Mouse (Mus musculus): ENCODE measurements around the gene Pbp2. TPM values are rescaled to one million over a fixed set of nuclear protein-coding genes. Genes with fewer than 3 reads are reported as not detected.
A peak's percentile ranks its signal among the peaks of the same experiment; 100 is the strongest.

Pbp2 gene
- 0.91 and 1.5 TPM in 2 replicates for polyA plus RNA-seq (2015; fragmentation: Nextera tagmentation; extraction: Ambion mirVana)

GRCm38 (mm10) chr6:135310305-135310704, at the start of gene Pbp2:
Gene Pbp2 (minus strand): TSS chr6:135310405.
- Histone ChIP-seq H3K36me3 (no peaks in the 10 kb centered on the region), H3K27ac (replicated peaks) (no peak within 1 kb of the TSS), H3K4me2 (replicated peaks) (no peak within 1 kb of the TSS), H3K9ac (no peak within 1 kb of the TSS), H3K27me3 (no peaks in the 10 kb centered on the region), H3K4me1 (peaks cover 10% of the 10 kb centered on the region; the same call in 1 of the 2 replicates), H3K4me3 (replicated peaks) (no peak within 1 kb of the TSS), H3K9me3 (replicated peaks) (no peaks in the 10 kb centered on the region)
- 96% methylated on average over 9 of the region's 9 CpGs for WGBS
- no peak for ATAC-seq (ENCODE audit: insufficient number of reproducible peaks, low FRiP score, low TSS enrichment, low read depth)

- H3K9me3 ChIP-seq (replicated peaks): no peaks in the 10 kb centered on the region
- H3K36me3 ChIP-seq: no peaks in the 10 kb centered on the region
- H3K9ac ChIP-seq: no peak overlapping the region
- no peak overlapping the region for H3K4me3 ChIP-seq (replicated peaks)
- H3K4me2 ChIP-seq (replicated peaks): no peak overlapping the region
- no peak overlapping the region for H3K27ac ChIP-seq (replicated peaks)
- no peaks in the 10 kb centered on the region for H3K27me3 ChIP-seq
- WGBS: 82% methylated on average over 4 of the region's 4 CpGs
- H3K4me1 ChIP-seq: peaks cover 6% of the 10 kb centered on the region
- ATAC-seq (ENCODE audit: insufficient number of reproducible peaks, low FRiP score, low TSS enrichment, low read depth): no peak
Measured at GRCm38 (mm10) chr6:135354953-135355352, 44.7 kb upstream of the Pbp2 start.

GRCm38 (mm10) chr6:135352537-135352936, 42.3 kb upstream of the Pbp2 start:
- no peak overlapping the region for H3K4me2 ChIP-seq (replicated peaks)
- no peak overlapping the region for H3K4me3 ChIP-seq (replicated peaks)
- ATAC-seq (ENCODE audit: insufficient number of reproducible peaks, low FRiP score, low TSS enrichment, low read depth): no peak
- H3K9me3 ChIP-seq (replicated peaks): no peaks in the 10 kb centered on the region
- 68% methylated on average over 4 of the region's 4 CpGs for WGBS
- no peaks in the 10 kb centered on the region for H3K27me3 ChIP-seq
- H3K4me1 ChIP-seq: peaks cover 6% of the 10 kb centered on the region
- H3K27ac ChIP-seq (replicated peaks): no peak overlapping the region
- no peak overlapping the region for H3K9ac ChIP-seq
- H3K36me3 ChIP-seq: no peaks in the 10 kb centered on the region

- Histone ChIP-seq H3K4me1 (peaks cover 6% of the 10 kb centered on the region), H3K27ac (replicated peaks) (peak overlapping the region; percentile 63; the same call in 1 of the 2 replicates), H3K36me3 (no peaks in the 10 kb centered on the region), H3K9ac (no peak overlapping the region), H3K4me3 (replicated peaks) (no peak overlapping the region), H3K27me3 (no peaks in the 10 kb centered on the region), H3K4me2 (replicated peaks) (no peak overlapping the region), H3K9me3 (replicated peaks) (no peaks in the 10 kb centered on the region)
- peak; percentile 51 for ATAC-seq (ENCODE audit: insufficient number of reproducible peaks, low FRiP score, low TSS enrichment, low read depth)
- 56% methylated on average over 8 of the region's 8 CpGs for WGBS
Measured at GRCm38 (mm10) chr6:135351638-135352302, 41.6 kb upstream of the Pbp2 start.

GRCm38 (mm10) chr6:135341076-135341378, 30.8 kb upstream of the Pbp2 start:
- Histone ChIP-seq H3K9me3 (replicated peaks) (no peaks in the 10 kb centered on the region), H3K4me3 (replicated peaks) (no peak overlapping the region), H3K27ac (replicated peaks) (peak overlapping the region; percentile 81), H3K36me3 (no peaks in the 10 kb centered on the region), H3K9ac (no peak overlapping the region), H3K27me3 (no peaks in the 10 kb centered on the region), H3K4me2 (replicated peaks) (no peak overlapping the region), H3K4me1 (peaks cover 37% of the 10 kb centered on the region)
- peak; percentile 64; the same call in 1 of the 2 replicates for ATAC-seq (ENCODE audit: insufficient number of reproducible peaks, low FRiP score, low TSS enrichment, low read depth)
- 30% methylated on average over 4 of the region's 4 CpGs for WGBS

GRCm38 (mm10) chr6:135340355-135341075, 30.3 kb upstream of the Pbp2 start:
- Histone ChIP-seq H3K36me3 (no peaks in the 10 kb centered on the region), H3K4me2 (replicated peaks) (no peak overlapping the region), H3K27me3 (no peaks in the 10 kb centered on the region), H3K9me3 (replicated peaks) (no peaks in the 10 kb centered on the region), H3K4me1 (peaks cover 40% of the 10 kb centered on the region), H3K27ac (replicated peaks) (peak overlapping the region; percentile 81), H3K4me3 (replicated peaks) (no peak overlapping the region), H3K9ac (no peak overlapping the region)
- WGBS: 50% methylated on average over 9 of the region's 9 CpGs
- peak; percentile 56; the same call in 1 of the 2 replicates for ATAC-seq (ENCODE audit: insufficient number of reproducible peaks, low FRiP score, low TSS enrichment, low read depth)

- no peak overlapping the region for H3K4me2 ChIP-seq (replicated peaks)
- H3K27me3 ChIP-seq: no peaks in the 10 kb centered on the region
- H3K4me3 ChIP-seq (replicated peaks): no peak overlapping the region
- peaks cover 71% of the 10 kb centered on the region for H3K4me1 ChIP-seq
- no peak overlapping the region for H3K27ac ChIP-seq (replicated peaks)
- H3K9me3 ChIP-seq (replicated peaks): no peaks in the 10 kb centered on the region
- no peak for ATAC-seq (ENCODE audit: insufficient number of reproducible peaks, low FRiP score, low TSS enrichment, low read depth)
- 68% methylated on average over 8 of the region's 8 CpGs for WGBS
- no peaks in the 10 kb centered on the region for H3K36me3 ChIP-seq
- H3K9ac ChIP-seq: no peak overlapping the region
Measured at GRCm38 (mm10) chr6:135336376-135336775, 26.2 kb upstream of the Pbp2 start.

GRCm38 (mm10) chr6:135333994-135334651, 23.9 kb upstream of the Pbp2 start:
- H3K4me2 ChIP-seq (replicated peaks): no peak overlapping the region
- no peaks in the 10 kb centered on the region for H3K9me3 ChIP-seq (replicated peaks)
- peak overlapping the region; percentile 95 for H3K27ac ChIP-seq (replicated peaks)
- WGBS: 26% methylated on average over 5 of the region's 5 CpGs
- peak; percentile 81 for ATAC-seq (ENCODE audit: insufficient number of reproducible peaks, low FRiP score, low TSS enrichment, low read depth)
- H3K36me3 ChIP-seq: no peaks in the 10 kb centered on the region
- H3K9ac ChIP-seq: no peak overlapping the region
- H3K4me3 ChIP-seq (replicated peaks): no peak overlapping the region
- H3K27me3 ChIP-seq: no peaks in the 10 kb centered on the region
- H3K4me1 ChIP-seq: peaks cover 51% of the 10 kb centered on the region

GRCm38 (mm10) chr6:135332737-135333281, 22.6 kb upstream of the Pbp2 start:
- Histone ChIP-seq H3K4me2 (replicated peaks) (peak overlapping the region; percentile 12; the same call in 1 of the 2 replicates), H3K4me1 (peaks cover 46% of the 10 kb centered on the region), H3K36me3 (no peaks in the 10 kb centered on the region), H3K27me3 (no peaks in the 10 kb centered on the region), H3K9me3 (replicated peaks) (no peaks in the 10 kb centered on the region), H3K4me3 (replicated peaks) (no peak overlapping the region), H3K9ac (no peak overlapping the region), H3K27ac (replicated peaks) (peak overlapping the region; percentile 95)
- ATAC-seq (ENCODE audit: insufficient number of reproducible peaks, low FRiP score, low TSS enrichment, low read depth): peak; percentile 60; the same call in 1 of the 2 replicates
- 10% methylated on average over 10 of the region's 10 CpGs for WGBS

- Histone ChIP-seq H3K27ac (replicated peaks) (peak overlapping the region; percentile 95), H3K9ac (no peak overlapping the region), H3K9me3 (replicated peaks) (no peaks in the 10 kb centered on the region), H3K36me3 (no peaks in the 10 kb centered on the region), H3K4me2 (replicated peaks) (peak overlapping the region; percentile 12; the same call in 1 of the 2 replicates), H3K4me1 (peaks cover 46% of the 10 kb centered on the region), H3K4me3 (replicated peaks) (no peak overlapping the region), H3K27me3 (no peaks in the 10 kb centered on the region)
- peak; percentile 66 for ATAC-seq (ENCODE audit: insufficient number of reproducible peaks, low FRiP score, low TSS enrichment, low read depth)
- WGBS: 35% methylated on average over 4 of the region's 4 CpGs
Measured at GRCm38 (mm10) chr6:135331916-135332315, 21.7 kb upstream of the Pbp2 start.

- H3K4me3 ChIP-seq (replicated peaks): no peak overlapping the region
- no peaks in the 10 kb centered on the region for H3K36me3 ChIP-seq
- H3K27ac ChIP-seq (replicated peaks): no peak overlapping the region
- peaks cover 14% of the 10 kb centered on the region for H3K4me1 ChIP-seq
- ATAC-seq (ENCODE audit: insufficient number of reproducible peaks, low FRiP score, low TSS enrichment, low read depth): no peak
- H3K9me3 ChIP-seq (replicated peaks): no peaks in the 10 kb centered on the region
- H3K9ac ChIP-seq: no peak overlapping the region
- H3K27me3 ChIP-seq: no peaks in the 10 kb centered on the region
- no peak overlapping the region for H3K4me2 ChIP-seq (replicated peaks)
- 85% methylated on average over 7 of the region's 7 CpGs for WGBS
Measured at GRCm38 (mm10) chr6:135326847-135327246, 16.6 kb upstream of the Pbp2 start.
